Mouse (Mus musculus) heart, postnatal 0 days (tissue): ENCODE results near the gene Fbxl18.

Experiments used
- CTCF ChIP-seq: IDR thresholded peaks from 2 replicates; pipeline ENCODE4 v1.5.1; 2016; ENCODE audit warnings: antibody characterized with exemption, control low read depth, low read depth
- EP300 ChIP-seq: IDR thresholded peaks from 2 replicates; pipeline ENCODE4 v1.6.1; 2016; ENCODE audit warnings: antibody characterized with exemption, low read depth

GRCm38 (mm10) chr5:142853585-142853984 lies 41.6 kb downstream of the Fbxl18 start:
- TF ChIP-seq CTCF = no peak
- TF ChIP-seq EP300 = no peak
